Mouse (Mus musculus) left cerebral cortex, postnatal 10 days (tissue): ENCODE data around the gene Faim2. TPM values are rescaled to one million over a fixed set of nuclear protein-coding genes. Genes with fewer than 3 reads are reported as not detected.

ENCODE experiments used
- DNase-seq, 2 experiments: peaks; one replicate each; pipeline ENCODE4 v3.0.0; 2021 to 2022; ENCODE audit warnings: low spot score in 2 of 2, mixed read lengths in 1 of 2; ENCODE audit errors: extremely low spot score in 1 of 2
- intact Hi-C: fragments of 180-260 bp; cut with DNase I; formaldehyde crosslinking; loops from one replicate; pipeline ENCODE4 v1.15.1; 2025
- total RNA-seq, 2 experiments: library from RNA; stranded (reverse); gene quantifications; 2 replicates each; pipeline ENCODE4 v1.2.3; 2021

Gene Faim2
- total RNA-seq, 2 experiments from 2014 or later: 130 to 135 TPM

DNA sequence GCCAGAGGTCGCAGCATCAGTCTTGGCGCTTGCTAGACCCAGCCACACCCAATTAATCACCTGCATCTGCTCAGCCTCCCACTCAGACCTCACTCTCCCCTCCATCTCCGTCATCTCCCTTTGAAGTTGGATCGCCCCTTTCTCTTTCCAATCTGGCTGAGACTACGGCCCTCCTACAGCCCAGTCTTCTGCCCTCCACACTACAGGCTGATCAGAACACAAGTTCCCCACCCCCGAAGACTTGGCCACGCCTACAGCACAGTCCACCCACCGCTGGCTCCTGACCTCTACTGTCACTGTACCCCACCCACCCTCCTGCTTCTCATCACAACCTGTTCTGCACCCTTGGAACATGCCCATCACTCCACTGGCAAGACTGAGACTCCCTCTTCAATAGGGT lies 11.2 kb downstream of the Faim2 start:
- DNase-seq: peak in 1 of 2 experiments; percentile 24
- intact Hi-C loops: no loop called here

DNA sequence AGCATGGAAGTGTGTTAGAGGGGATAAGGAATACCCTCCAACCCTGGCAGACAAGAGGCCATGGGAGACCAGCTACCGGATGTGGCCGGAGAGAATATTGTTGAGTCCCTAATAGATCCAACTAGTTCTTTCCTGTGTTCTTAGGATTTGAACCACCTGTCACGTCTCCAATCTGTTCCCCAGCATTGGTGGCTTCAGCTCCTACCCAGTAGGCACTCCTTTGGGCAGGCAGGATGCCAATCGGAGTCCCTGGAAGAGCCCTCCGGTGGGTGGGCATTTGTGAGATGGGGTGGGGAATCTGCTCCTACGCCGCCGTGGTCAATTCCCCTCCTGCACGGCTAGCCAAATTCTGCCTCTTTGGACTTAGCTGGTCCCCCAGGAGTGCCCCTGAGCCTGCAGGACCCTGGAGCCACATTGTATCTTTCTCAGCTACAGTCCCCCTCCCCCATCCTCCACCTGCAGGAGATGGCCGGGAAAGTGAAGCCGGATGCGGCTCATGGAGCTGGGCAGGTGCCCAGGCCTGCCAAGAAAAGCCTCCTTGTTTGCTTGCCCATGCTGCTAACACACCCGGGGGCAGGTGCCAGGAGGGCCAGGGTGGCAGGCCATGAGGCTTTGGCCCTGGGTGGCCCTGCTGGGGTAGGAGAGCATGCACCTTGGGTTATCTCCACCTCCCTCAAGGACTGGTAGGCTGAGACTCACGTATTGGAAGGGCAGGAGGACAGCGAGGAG lies 16.0 kb downstream of the Faim2 start:
- intact Hi-C loops: no loop called here
- DNase-seq: no peak

DNA sequence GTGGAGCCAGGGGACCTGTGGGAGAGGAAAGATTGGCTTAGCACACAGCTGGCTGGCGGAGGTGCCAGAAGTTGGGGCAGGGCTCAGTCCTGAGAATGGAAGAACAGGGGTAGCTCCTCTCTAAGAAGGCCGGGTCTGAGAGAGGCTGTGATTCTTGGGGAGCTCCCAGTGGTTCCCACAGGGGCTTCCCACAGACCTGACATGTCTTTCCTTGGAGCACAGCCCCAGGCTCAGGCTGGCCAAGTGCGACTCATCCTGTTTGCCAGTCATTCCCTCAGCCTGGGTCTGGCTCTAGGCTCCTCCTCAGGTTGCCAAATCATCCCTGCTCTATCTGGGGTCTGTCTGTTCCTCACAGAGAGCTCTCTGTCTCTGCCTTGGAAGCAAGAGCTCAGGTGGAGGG lies 17.3 kb downstream of the Faim2 start:
- DNase-seq: no peak
- intact Hi-C loops: no loop called here

DNA sequence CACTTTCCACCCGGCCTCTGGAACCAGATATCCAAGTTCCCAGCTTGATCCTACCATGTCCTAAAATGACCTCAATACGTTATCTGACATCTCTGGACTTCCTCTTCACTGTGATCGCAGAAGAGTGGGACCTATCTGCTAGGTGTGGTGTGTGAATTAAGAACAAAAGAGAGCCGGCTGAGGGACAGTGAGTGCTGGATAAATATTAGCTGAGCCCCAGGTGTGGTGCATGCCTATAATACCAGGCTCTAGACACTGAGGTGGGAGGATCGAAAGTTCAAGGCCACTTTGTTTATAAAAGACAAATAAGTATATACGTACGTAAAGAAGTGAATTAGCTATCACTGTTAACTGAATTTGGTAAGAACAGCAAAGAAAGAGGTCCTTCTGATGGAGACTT lies 18.1 kb downstream of the Faim2 start:
- intact Hi-C loops: no loop called here
- DNase-seq: no peak

DNA sequence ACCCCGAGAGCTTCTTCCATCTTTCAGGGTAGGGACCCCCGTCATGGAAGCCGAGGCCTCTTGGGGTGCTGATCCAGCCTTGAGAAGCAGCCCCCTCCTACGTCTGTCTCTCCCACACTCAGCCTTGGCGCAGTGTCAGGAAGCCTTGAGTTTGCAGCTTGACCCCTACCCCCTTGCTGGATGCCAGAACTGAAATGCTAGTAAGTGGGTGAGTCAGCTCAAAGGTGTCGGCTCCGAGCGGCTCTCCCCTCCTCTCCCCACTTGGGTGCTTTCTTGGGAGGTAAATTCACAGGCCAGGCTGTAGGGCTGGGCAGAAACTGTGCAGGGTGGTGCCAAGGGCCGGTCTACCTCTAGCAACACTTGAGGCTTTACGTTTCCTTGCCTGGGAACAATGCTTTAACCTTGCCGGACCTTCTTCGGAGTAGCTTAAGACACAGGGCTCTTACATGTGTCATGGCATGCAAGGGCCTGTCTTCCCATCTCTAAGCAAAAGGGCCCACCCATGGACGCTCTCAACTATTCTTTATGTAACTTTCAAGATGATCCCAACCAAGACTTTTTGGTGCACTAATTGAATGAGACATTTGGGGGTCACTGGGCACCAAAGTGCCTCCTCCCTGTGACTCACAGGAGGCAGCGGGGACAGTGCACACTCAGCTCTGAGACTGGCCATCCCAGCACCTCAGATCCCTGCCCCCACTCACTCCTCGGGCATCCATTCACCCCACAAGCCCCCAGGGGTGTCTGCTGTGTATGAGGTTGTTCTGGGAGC lies 22.5 kb downstream of the Faim2 start:
- intact Hi-C loops: no loop called here

DNA sequence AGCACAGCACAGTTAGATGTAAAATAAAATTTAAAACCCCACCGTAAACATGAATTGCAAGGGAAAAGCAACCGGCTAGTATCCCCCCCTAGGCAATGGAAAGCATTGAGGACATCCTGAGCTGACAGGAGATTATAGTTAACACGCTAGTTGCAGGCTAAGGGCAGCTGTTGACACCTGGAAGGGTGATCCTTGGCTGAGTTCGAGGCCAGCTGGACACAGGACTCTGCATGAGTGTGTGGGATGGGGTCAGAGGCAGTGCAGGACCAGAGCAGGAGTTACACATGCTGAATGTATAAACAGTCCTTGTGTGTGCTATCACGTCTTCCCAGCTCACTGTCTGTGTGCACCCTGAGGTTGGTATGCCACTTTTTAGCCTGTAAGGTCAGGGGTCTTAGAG lies 24.7 kb downstream of the Faim2 start:
- intact Hi-C loops: no loop called here
- no peak for DNase-seq

More for the DNA sequence above, 22.5 kb downstream of the Faim2 start:
- DNase-seq: no peak

DNA sequence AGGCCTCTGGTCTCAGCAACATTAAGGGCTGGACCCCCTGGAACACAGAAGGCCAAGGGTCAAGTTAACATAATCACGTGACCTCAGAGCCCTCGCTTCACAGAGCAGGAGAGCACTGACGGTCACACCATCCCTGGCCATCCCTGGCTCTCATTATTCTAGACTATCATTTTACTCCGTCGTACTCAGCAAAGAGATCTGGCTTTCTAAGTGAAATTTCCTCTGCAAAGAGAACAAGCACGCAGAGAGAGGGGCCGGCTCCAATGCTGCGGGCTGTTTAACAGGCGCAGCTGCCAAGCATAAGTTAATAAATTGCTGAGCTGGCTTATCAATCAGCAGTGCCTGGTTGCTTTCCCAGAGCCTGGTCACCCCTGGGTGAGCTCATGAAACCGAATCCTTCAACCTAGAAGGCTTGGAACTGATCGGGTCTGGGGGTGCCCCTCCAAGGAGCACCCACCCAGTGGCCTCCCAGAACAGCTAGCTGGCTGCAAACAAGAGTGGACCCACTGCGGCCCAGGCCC lies 25.6 kb downstream of the Faim2 start:
- intact Hi-C loops: no loop called here
- no peak for DNase-seq

DNA sequence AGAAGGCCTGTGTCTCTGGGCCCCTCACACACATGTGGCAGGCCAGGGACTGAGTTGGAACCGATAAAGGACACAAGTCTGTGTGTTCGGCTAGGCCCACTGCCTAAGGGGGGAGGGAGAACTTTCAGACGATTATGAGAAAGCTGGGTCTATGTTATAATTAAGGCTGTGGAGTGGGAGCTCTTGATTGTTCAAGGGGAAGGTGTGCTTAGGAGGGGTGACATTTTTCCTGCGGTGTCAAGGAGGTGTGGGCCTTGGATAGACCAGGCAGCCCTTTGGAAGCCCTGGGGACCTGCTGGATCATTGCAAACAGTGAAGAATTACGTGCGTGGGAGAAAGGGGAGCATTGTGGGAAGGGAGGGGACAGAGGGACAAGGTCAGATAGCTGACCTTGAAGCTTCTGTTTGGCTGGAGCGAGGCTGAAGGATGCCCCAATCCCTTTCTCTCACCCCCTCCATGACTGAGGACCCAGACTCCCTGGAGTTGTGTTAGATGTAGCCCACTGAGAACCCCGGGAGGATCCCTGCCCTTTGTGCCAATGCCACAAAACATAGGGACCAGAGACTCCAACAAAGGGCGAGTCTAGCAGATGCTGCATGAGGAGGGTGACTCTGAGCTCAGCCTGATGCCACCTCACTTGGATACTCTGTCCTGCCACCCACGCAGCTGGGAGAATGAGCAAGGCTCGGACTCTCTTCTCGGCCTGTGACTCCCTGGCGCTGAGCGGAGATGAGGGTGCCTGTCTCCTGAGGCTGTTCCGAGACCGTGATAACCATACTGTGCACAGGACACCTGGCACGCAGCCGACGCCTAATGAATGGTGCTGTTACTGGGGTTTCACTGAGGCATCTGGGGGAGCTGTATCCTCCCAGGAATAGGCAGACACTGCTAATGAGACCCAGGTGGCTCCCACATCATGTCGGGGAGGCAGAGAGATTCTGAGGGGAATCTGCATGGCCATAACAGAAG lies 26.4 kb downstream of the Faim2 start:
- peak in 1 of 2 experiments; percentile 59 for DNase-seq
- intact Hi-C loops: no loop called here

DNA sequence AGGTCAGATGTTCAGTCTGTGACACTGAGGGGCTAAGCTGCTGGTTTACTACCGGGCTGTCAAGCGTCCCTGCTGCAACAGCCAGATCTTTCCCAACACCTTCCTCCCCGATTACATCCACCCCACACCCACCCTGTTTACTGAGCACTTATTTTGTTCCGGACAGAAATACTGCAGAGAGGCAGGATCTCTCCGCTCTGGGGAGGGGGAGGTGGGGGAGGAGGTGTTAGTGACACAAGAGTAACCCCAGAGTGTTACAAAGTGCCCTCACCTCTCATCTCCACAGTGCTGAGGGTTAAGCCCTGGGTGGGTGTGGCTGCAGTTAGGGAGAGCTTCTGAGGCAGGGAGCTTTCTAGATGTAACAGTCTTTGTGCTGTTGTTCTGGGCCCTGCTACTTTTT lies 27.6 kb downstream of the Faim2 start:
- no peak for DNase-seq
- intact Hi-C loops: no loop called here

DNA sequence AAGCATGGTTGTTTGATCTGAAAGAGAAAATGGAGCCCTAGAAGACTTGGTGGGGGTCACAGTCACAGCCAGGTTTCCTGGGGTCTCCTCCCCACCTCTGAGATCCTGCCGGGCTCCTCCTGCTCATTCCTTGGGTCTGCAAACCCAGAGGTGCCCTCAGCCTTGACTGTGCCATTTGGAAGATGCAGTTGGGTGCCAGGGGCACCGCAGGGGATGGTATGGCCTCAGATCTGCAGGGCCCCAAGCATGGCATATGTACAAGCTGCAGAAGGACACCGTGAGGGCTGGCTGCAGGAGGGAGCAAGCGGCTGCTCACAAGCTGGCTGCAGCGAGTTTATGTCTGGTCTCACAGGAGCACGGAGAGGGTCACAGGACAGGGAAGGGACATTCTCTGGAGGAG lies 28.2 kb downstream of the Faim2 start:
- DNase-seq: no peak
- intact Hi-C loops: loop anchor here (5.0 to 10.0 kb wide), 4 partner anchors 98 to 405 kb away; partner anchors contain the start of gene Asic1

DNA sequence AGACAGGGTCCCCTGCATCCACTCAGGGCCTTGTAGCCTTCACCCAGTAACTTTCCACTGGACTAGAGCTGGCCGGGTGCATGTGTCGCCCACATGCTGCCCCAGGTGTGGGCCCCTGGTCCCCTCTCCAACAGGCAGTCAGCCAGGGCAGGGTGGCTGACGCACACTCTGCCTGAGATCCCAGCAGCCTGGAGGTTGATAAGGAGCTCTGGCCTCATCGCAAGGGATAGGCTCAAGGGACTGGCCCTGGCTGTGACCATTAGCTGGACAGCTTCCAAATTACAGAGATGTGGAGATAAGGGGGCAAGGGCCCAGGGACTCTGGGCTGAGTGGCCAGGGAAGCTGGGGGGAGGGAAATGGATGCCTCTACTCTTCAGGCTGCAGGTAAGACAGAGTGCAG lies 29.2 kb downstream of the Faim2 start:
- DNase-seq: no peak
- intact Hi-C loops: loop anchor here (5.0 to 10.0 kb wide), 4 partner anchors 99 to 406 kb away; partner anchors contain the start of gene Asic1

DNA sequence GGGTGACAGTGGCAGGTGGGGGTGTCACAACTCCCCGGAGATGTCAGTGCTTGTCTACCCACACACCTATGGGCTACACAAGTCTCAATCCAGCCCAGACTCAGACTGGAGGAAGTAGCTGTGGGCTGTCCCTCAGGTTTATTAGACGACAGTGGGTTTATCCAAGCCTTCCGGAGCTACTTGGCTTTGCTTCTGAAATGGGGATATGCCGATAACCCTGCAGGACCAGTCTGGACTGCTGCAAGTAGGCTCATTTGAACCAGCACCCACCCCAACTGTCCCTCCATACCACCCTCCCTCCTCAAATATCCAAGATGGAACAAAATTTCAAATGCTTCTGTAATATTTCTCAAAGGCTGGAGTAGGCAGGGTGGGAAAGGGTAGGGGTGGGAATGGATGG lies 29.6 kb downstream of the Faim2 start:
- DNase-seq: no peak
- intact Hi-C loops: loop anchor here (5.0 to 10.0 kb wide), 4 partner anchors 99 to 406 kb away; partner anchors contain the start of gene Asic1

DNA sequence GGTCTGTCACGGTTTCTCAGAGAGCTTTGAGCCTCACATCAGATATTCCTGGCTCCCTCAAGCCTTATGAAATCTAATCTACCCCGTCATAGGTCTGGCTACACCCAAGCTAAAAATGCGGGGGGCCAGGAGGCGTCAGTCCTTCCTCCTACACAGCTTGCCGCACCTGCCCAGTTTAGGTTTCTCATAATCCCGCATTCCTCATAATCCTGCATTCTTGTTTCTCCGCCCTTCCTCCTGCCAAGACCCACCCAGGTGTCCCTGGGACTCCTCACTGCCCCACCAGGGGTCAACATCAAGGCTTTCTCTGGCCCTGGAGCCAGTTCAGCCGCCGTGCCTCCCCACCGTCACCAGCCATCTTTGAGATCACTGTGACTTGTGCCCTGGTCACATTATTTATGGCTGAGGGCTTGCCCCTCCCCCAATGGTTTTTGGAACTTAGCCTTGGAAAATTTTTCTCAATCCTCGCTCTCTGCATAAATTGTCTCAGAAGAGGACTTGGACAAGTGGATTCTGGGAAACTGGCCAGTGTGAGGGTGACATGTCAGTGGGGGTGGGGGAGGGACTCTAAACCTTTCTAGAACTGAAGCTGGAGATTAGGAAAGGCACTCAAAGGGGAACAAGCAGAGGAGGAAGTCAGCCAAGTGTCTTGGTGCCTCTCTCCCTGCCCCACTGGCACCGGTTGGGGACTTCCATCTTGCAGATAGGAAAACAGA lies 30.3 kb downstream of the Faim2 start:
- DNase-seq: peak; percentile 38 to 43
- intact Hi-C loops: loop anchor here (5.0 to 10.0 kb wide), 4 partner anchors 100 to 407 kb away; partner anchors contain the start of gene Asic1

DNA sequence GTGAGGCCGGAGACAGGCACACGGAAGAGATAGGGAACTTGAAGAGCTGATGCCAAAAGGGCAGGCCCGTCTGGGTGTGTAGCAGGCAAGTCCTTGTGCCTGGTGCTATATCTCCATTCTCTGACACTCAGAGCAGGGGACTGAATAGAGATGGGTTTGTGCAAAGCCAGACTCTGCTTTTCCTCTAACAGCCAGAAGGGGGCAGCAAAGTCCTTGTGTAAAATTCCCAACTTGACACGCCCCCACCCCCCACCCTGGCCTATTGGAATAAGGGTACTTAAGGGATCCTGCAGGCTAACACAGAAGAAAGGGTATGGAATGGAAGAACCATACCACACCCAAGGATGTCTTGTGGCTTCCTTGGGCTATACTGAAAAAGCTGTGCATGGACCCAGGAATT lies 30.9 kb downstream of the Faim2 start:
- peak; percentile 51 to 63 for DNase-seq
- intact Hi-C loops: loop anchor here (5.0 to 10.0 kb wide), 4 partner anchors 100 to 408 kb away; partner anchors contain the start of gene Asic1

DNA sequence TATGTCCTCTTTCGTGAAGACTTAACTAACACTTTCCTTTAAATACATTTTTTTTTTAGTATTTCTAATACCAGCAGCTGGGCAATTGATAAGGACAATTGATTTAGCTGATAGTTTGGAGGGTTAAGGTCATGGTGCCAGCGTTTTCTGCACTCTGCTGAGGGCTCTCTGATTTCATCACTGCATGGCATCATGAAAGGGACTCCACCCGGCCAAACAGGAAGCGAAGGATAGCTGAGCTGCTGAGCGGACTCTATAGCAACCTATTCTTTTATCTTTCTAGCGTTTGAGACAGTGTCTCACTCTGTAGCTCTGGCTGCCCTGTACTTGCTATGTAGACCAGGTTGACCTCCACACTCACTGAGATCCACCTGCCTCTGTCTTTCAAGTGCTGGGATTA lies 43.2 kb downstream of the Faim2 start:
- intact Hi-C loops: no loop called here
- DNase-seq: no peak

DNA sequence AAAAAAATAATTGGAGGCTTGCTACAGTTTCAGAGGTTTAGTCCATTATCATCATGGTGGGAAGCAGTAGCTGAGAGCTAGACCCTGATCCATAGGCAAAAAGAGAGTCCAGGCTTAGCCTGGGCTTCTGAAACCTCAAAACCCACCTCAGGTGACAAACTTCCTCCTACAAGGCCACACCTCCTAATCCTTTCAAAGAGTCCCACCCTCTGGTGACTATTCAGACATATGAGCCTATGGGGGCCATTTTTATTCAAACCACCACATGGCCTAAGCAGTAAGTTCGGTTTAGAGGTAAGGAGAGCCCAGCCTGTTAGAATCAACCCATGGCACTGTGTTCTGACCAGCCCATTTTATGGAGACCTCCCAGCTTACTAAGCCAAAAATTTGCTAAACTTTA lies 52.2 kb downstream of the Faim2 start:
- intact Hi-C loops: loop anchor here (10.0 kb wide), 1 partner anchor 161 kb away; no protein-coding TSS in a partner anchor
- DNase-seq: no peak

DNA sequence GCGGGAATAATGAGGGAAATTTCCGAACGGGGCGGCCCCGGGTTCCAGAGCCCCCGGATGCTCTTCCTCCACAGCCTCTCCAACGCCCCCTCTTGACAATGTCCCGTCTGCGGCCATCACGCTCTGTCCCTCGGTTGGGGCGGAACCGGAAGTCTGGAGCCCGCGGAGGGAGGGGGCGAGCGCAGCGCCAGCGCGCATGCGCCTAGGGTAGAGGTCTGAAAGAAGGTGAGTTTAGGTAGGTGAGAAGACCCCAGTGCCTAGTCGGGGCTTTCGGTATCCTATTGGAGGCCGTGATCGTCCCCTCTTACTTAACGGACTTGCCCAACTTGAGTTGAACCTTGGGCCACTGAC lies 53.4 kb downstream of the Faim2 start, which contains the start of gene Bcdin3d:
Bcdin3d (minus strand) TSS at position 155 of the 351 bp plus-strand sequence.
- DNase-seq: peak; percentile 81 to 93
- intact Hi-C loops: loop anchor here (10.0 kb wide), 1 partner anchor 160 kb away; no protein-coding TSS in a partner anchor
